Mouse (Mus musculus) limb, embryonic 12.5 days (tissue): Measurements from ENCODE around the gene Ppp1r3e. TPM values are rescaled to one million over a fixed set of nuclear protein-coding genes. Genes with fewer than 3 reads are reported as not detected.

Experiments
- ATAC-seq: fragments of 200-750 bp; cut with Nextera tagmentation; 2 replicates; pipeline ENCODE4 v1.8.0; 2017; ENCODE audit warnings: low read depth, moderate TSS enrichment; ENCODE audit not compliant: insufficient number of reproducible peaks, insufficient read depth, low FRiP score, low TSS enrichment
- H3K27ac ChIP-seq: fragments of 300-500 bp; sonication (generic); 2 replicates; pipeline ENCODE4 v1.5.1; 2016; ENCODE audit warnings: mild to moderate bottlenecking, moderate library complexity
- H3K27me3 ChIP-seq: fragments of 300-500 bp; sonication (generic); 2 replicates; pipeline ENCODE4 v1.6.1; 2016; ENCODE audit warnings: mild to moderate bottlenecking, moderate library complexity
- H3K36me3 ChIP-seq: fragments of 300-500 bp; sonication (generic); 2 replicates; pipeline ENCODE4 v1.6.1; 2016; ENCODE audit warnings: mild to moderate bottlenecking, moderate library complexity
- H3K4me1 ChIP-seq: fragments of 300-500 bp; sonication (generic); replicated peaks from 2 replicates; pipeline ENCODE4 v1.6.1; 2016
- H3K4me2 ChIP-seq: fragments of 300-500 bp; sonication (generic); 2 replicates; pipeline ENCODE4 v1.6.1; 2016; ENCODE audit warnings: mild to moderate bottlenecking, moderate library complexity
- H3K4me3 ChIP-seq: fragments of 300-500 bp; sonication (generic); replicated peaks from 2 replicates; pipeline ENCODE4 v1.5.1; 2016; ENCODE audit warnings: mild to moderate bottlenecking
- H3K9ac ChIP-seq: fragments of 300-500 bp; sonication (generic); replicated peaks from 2 replicates; pipeline ENCODE4 v1.6.1; 2016; ENCODE audit warnings: mild to moderate bottlenecking, moderate library complexity
- H3K9me3 ChIP-seq: fragments of 300-500 bp; sonication (generic); 2 replicates; pipeline ENCODE4 v1.6.1; 2016; ENCODE audit warnings: mild to moderate bottlenecking, moderate library complexity
- WGBS: fragments of 180-500 bp; shearing (Covaris S2); methylation state at CpG from one replicate; pipeline ENCODE4 v1.1.7; 2016; 5-methylcytosine and 5-hydroxymethylcytosine counted together
- polyA plus RNA-seq: library from polyadenylated mRNA; unstranded; fragments of >200 nt; fragmentation: Nextera tagmentation; extraction: Ambion mirVana; gene quantifications from 2 replicates; pipeline ENCODE4 v1.2.1, GENCODE M21; 2016

Ppp1r3e gene
- polyA plus RNA-seq, 1 experiment from 2014 or later, result not detected

DNA sequence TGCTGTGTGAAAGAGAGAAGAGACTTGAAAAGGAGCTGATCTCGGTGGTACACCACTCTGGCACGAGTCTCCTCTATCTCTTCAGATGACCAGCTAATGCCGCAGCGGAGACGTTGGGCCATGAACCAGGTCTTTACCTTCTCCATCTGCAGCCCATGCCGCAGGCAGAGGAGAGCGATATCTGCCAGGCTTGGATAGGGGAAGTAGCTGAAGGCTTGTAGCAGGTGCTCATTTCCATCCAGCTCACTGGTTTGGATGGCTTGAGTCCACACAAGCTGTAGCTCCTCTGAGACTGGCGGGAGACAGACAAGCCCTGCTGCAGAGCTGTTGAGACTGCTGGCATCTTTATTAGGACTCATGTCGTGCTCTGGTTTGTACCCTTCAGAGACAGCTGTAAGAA, 19.5 kb downstream of the Ppp1r3e start:
- no peaks in the 10 kb centered on the region for H3K27me3 ChIP-seq
- H3K36me3 ChIP-seq, result peaks cover 41% of the 10 kb centered on the region
- WGBS, result 88% methylated on average over 9 of the region's 9 CpGs
- ATAC-seq, result no peak
- no peak overlapping the region for H3K9ac ChIP-seq
- no peaks in the 10 kb centered on the region for H3K9me3 ChIP-seq
- H3K4me1 ChIP-seq, result 0 out of 2 replicates have a peak, but pooled peaks cover 4% of the 10 kb centered on the region
- H3K27ac ChIP-seq, result no peak overlapping the region
- H3K4me3 ChIP-seq, result no peak overlapping the region
- no peak overlapping the region for H3K4me2 ChIP-seq

DNA sequence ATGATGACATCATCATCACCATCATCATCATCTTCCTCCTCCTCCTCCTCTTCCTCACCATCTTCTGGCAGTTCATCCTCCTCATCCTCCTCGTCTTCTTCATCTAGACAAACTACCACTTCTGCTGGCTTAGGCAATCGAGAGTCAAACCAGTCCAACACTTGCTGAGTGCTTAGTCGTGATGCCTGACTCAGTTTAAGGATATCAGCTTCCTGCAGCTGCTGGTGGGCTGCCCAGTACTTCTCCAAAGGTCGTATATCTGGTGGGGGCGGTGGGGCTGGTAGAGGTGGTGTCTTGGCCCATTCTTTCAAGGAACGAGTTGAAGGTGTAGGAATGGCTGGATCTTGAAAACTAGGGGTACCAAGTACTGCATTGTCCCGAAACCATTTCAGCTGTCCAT, 20.6 kb downstream of the Ppp1r3e start:
- Histone ChIP-seq H3K27ac (no peak overlapping the region), H3K4me2 (no peak overlapping the region), H3K4me3 (no peak overlapping the region), H3K27me3 (no peaks in the 10 kb centered on the region), H3K4me1 (no peaks in the 10 kb centered on the region), H3K9me3 (no peaks in the 10 kb centered on the region), H3K36me3 (peaks cover 41% of the 10 kb centered on the region), H3K9ac (no peak overlapping the region)
- no peak for ATAC-seq
- WGBS, result 86% methylated on average over 7 of the region's 7 CpGs

DNA sequence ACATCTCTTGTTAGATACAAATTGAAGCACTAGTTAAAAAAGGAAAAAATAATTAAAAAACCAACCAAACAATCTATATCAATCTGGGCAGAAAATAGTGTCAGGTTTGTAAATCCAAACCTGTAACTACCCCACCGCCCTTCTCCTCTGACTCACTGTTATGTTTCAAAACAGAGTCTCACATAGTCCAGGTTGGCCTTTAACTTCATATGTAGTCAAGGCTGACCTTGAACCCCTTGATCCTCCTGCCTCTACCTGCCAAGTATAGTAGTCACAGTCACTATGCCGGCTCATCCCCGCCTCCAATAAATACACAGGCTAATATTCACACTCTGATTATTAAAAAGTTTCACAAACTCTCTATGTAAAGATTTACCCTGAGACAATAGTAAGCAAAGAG, 21.6 kb downstream of the Ppp1r3e start:
- H3K4me3 ChIP-seq, result no peak overlapping the region
- H3K27ac ChIP-seq, result no peak overlapping the region
- H3K27me3 ChIP-seq, result no peaks in the 10 kb centered on the region
- peaks cover 41% of the 10 kb centered on the region for H3K36me3 ChIP-seq
- no peaks in the 10 kb centered on the region for H3K9me3 ChIP-seq
- no peaks in the 10 kb centered on the region for H3K4me1 ChIP-seq
- ATAC-seq, result no peak
- H3K9ac ChIP-seq, result no peak overlapping the region
- H3K4me2 ChIP-seq, result no peak overlapping the region
- WGBS, result 97% methylated on average over 3 of the region's 3 CpGs

DNA sequence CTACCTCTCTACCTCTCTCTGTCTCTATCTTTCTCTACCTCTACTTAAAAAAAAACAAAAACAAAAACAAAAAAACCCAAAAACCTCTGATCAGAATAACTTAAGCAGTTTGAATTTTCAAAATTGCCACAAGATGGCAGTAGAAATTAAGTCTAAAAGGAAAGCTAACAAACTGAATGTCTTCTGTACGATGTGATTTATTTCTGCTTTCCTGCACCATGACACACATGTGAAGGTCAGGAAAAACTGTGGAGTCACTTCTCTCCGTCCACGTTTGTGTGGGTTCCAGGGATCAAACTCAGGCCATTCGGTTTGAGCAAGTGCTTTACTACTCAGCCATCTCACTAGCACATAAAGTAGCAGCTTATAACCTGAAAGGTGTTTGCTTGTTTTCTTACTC, 33.9 kb downstream of the Ppp1r3e start:
- Histone ChIP-seq H3K9me3 (no peaks in the 10 kb centered on the region), H3K27ac (no peak overlapping the region), H3K9ac (no peak overlapping the region), H3K36me3 (no peaks in the 10 kb centered on the region), H3K4me1 (no peaks in the 10 kb centered on the region), H3K4me3 (no peak overlapping the region), H3K27me3 (no peaks in the 10 kb centered on the region), H3K4me2 (0 out of 2 replicates have a peak overlapping the region, but pooled peaks have one; percentile 17)
- no peak for ATAC-seq
- WGBS, result 1% methylated on average over 4 of the region's 4 CpGs

DNA sequence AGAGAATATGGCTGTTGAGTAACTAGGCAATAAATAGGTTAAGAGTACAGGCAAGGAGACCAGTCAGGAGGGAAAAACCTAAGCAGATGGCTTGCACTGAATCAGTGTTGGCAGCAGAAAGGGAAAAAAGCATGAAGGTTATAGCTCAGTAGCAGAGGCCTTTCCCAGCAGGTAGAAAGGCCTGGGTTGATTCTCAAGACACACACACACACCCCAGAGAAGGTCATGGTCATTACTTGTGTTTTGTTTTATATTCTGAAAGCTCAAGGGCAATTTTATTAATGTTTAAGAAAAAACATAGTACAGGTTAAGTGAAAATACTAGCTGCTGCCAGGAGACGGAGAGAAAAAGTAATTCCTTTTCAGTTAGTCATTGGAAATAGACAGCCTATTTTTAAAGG, 53.6 kb downstream of the Ppp1r3e start:
- 85% methylated on average over 1 of the region's 1 CpGs for whole genome bisulfite sequencing
- no peak for ATAC-seq
- Histone ChIP-seq H3K4me1 (no peaks in the 10 kb centered on the region), H3K9ac (no peak overlapping the region), H3K36me3 (no peaks in the 10 kb centered on the region), H3K4me3 (no peak overlapping the region), H3K27me3 (no peaks in the 10 kb centered on the region), H3K9me3 (no peaks in the 10 kb centered on the region), H3K27ac (no peak overlapping the region), H3K4me2 (no peak overlapping the region)

Other genes with a start within 250 kb of the Ppp1r3e start
- not detected in 2 replicates for gene Gm17606, start 236.6 kb downstream of the Ppp1r3e start, polyA plus RNA-seq
- gene Cdh24, start 236.2 kb downstream of the Ppp1r3e start, polyA plus RNA-seq, result 11.8 and 12.9 TPM in 2 replicates
- gene 1700123O20Rik, start 191.3 kb downstream of the Ppp1r3e start, polyA plus RNA-seq, result 105 TPM in 2 replicates
- 148 and 175 TPM in 2 replicates for gene Acin1, start 190.6 kb downstream of the Ppp1r3e start, polyA plus RNA-seq
- gene Gm29776, start 178.7 kb downstream of the Ppp1r3e start, polyA plus RNA-seq, result 0.16 and 0.23 TPM in 2 replicates
- gene Cebpe, start 165.4 kb downstream of the Ppp1r3e start, polyA plus RNA-seq, result not detected in 2 replicates
- 0.56 and 1.1 TPM in 2 replicates for gene Slc7a8, start 95.6 kb downstream of the Ppp1r3e start, polyA plus RNA-seq
- not detected in 2 replicates for gene Rnf212b, start 63.4 kb downstream of the Ppp1r3e start, polyA plus RNA-seq
- gene Homez, start 6.6 kb downstream of the Ppp1r3e start, polyA plus RNA-seq, result 14.2 and 15.9 TPM in 2 replicates
- 2.4 and 3.3 TPM in 2 replicates for gene Bcl2l2, start 5.8 kb upstream of the Ppp1r3e start, polyA plus RNA-seq
- not detected in 2 replicates for gene Gm20521, start 5.9 kb upstream of the Ppp1r3e start, polyA plus RNA-seq
- gene Pabpn1, start 14.9 kb upstream of the Ppp1r3e start, polyA plus RNA-seq, result 183 and 200 TPM in 2 replicates
- 98.2 and 102 TPM in 2 replicates for gene Slc22a17, start 35.6 kb upstream of the Ppp1r3e start, polyA plus RNA-seq
- 44.5 and 52.7 TPM in 2 replicates for gene Efs, start 48.6 kb upstream of the Ppp1r3e start, polyA plus RNA-seq
- not detected in 2 replicates for gene Il25, start 55.1 kb upstream of the Ppp1r3e start, polyA plus RNA-seq
- 5.5 and 8.4 TPM in 2 replicates for gene Cmtm5, start 58.7 kb upstream of the Ppp1r3e start, polyA plus RNA-seq
- gene Myh6, start 89.4 kb upstream of the Ppp1r3e start, polyA plus RNA-seq, result 1.8 and 3.3 TPM in 2 replicates
- gene Gm17428, start 99.4 kb upstream of the Ppp1r3e start, polyA plus RNA-seq, result not detected in 2 replicates
- gene Myh7, start 117.1 kb upstream of the Ppp1r3e start, polyA plus RNA-seq, result 9.3 and 10.5 TPM in 2 replicates
- gene Ngdn, start 137.9 kb upstream of the Ppp1r3e start, polyA plus RNA-seq, result 84.3 and 85.3 TPM in 2 replicates
- 6.9 and 7.0 TPM in 2 replicates for gene Zfhx2, start 214.8 kb upstream of the Ppp1r3e start, polyA plus RNA-seq
- gene Thtpa, start 217.2 kb upstream of the Ppp1r3e start, polyA plus RNA-seq, result 24.0 and 24.2 TPM in 2 replicates
- gene Ap1g2, start 229.0 kb upstream of the Ppp1r3e start, polyA plus RNA-seq, result 10.7 and 13.7 TPM in 2 replicates
- gene Jph4, start 239.4 kb upstream of the Ppp1r3e start, polyA plus RNA-seq, result 0.69 and 0.78 TPM in 2 replicates